Mouse (Mus musculus): ENCODE data around the gene L1cam.

The L1cam gene

GRCm38 (mm10) chrX:73895719-73896118 lies at the start of gene L1cam:
Gene L1cam, minus strand, starts transcription at chrX:73896105.
- DNase-seq (ENCODE audit: low read depth in 1 of 2, low spot score in 2 of 2): no peak

GRCm38 (mm10) chrX:73942294-73942693 lies 46.4 kb upstream of the L1cam start:
- DNase-seq (ENCODE audit: low read depth in 1 of 2, low spot score in 2 of 2): no peak

- no peak for DNase-seq (ENCODE audit: low read depth in 1 of 2, low spot score in 2 of 2)
Measured at GRCm38 (mm10) chrX:73941860-73942259, 46.0 kb upstream of the L1cam start.

GRCm38 (mm10) chrX:73931871-73932270 lies 36.0 kb upstream of the L1cam start:
- no peak for DNase-seq (ENCODE audit: low read depth in 1 of 2, low spot score in 2 of 2)

GRCm38 (mm10) chrX:73930402-73931062 lies 34.6 kb upstream of the L1cam start, which contains the start of gene Renbp:
Gene Renbp, minus strand, starts transcription at chrX:73930850.
- peak; percentile 18 to 53 for DNase-seq (ENCODE audit: low read depth in 1 of 2, low spot score in 2 of 2)

GRCm38 (mm10) chrX:73922550-73922882 lies 26.6 kb upstream of the L1cam start:
- no peak for DNase-seq (ENCODE audit: low read depth in 1 of 2, low spot score in 2 of 2)

- DNase-seq (ENCODE audit: low read depth in 1 of 2, low spot score in 2 of 2): peak; percentile 48 to 58
Measured at GRCm38 (mm10) chrX:73921823-73922549, 26.1 kb upstream of the L1cam start, which contains the start of the genes Arhgap4 and Naa10. Gene Arhgap4, minus strand, starts transcription at chrX:73921870. Gene Naa10, minus strand, starts transcription at chrX:73921944.

GRCm38 (mm10) chrX:73921285-73921822 lies 25.4 kb upstream of the L1cam start:
- no peak for DNase-seq (ENCODE audit: low read depth in 1 of 2, low spot score in 2 of 2)

GRCm38 (mm10) chrX:73918631-73919030 lies 22.7 kb upstream of the L1cam start:
- DNase-seq (ENCODE audit: low read depth in 1 of 2, low spot score in 2 of 2): no peak

GRCm38 (mm10) chrX:73916945-73917344 lies 21.0 kb upstream of the L1cam start:
- no peak for DNase-seq (ENCODE audit: low read depth in 1 of 2, low spot score in 2 of 2)

- peak; percentile 74 to 87 for DNase-seq (ENCODE audit: low read depth in 1 of 2, low spot score in 2 of 2)
Measured at GRCm38 (mm10) chrX:73914827-73915703, 19.2 kb upstream of the L1cam start.

GRCm38 (mm10) chrX:73911588-73911987 lies 15.7 kb upstream of the L1cam start:
- peak; percentile 19 to 34 for DNase-seq (ENCODE audit: low read depth in 1 of 2, low spot score in 2 of 2)

- DNase-seq (ENCODE audit: low read depth in 1 of 2, low spot score in 2 of 2): peak in 1 of 2 experiments; percentile 13
Measured at GRCm38 (mm10) chrX:73911156-73911555, 15.3 kb upstream of the L1cam start.

GRCm38 (mm10) chrX:73910451-73910850 lies 14.5 kb upstream of the L1cam start:
- DNase-seq (ENCODE audit: low read depth in 1 of 2, low spot score in 2 of 2): no peak

- DNase-seq (ENCODE audit: low read depth in 1 of 2, low spot score in 2 of 2): no peak
Measured at GRCm38 (mm10) chrX:73910049-73910448, 14.1 kb upstream of the L1cam start.

GRCm38 (mm10) chrX:73897959-73898358 lies 2.1 kb upstream of the L1cam start:
- no peak for DNase-seq (ENCODE audit: low read depth in 1 of 2, low spot score in 2 of 2)

- no peak for DNase-seq (ENCODE audit: low read depth in 1 of 2, low spot score in 2 of 2)
Measured at GRCm38 (mm10) chrX:73892833-73893232, 3.1 kb downstream of the L1cam start.

- no peak for DNase-seq (ENCODE audit: low read depth in 1 of 2, low spot score in 2 of 2)
Measured at GRCm38 (mm10) chrX:73891551-73892152, 4.3 kb downstream of the L1cam start, which contains the start of gene Avpr2. Gene Avpr2, plus strand, starts transcription at chrX:73892102.

GRCm38 (mm10) chrX:73881463-73881862 lies 14.4 kb downstream of the L1cam start:
- DNase-seq (ENCODE audit: low read depth in 1 of 2, low spot score in 2 of 2): no peak

GRCm38 (mm10) chrX:73881036-73881427 lies 14.9 kb downstream of the L1cam start:
- DNase-seq (ENCODE audit: low read depth in 1 of 2, low spot score in 2 of 2): no peak

Data from monocyte, adult 2 months (primary cell).